Mouse (Mus musculus): ENCODE data around the gene Ptprj.
A peak's percentile ranks its signal among the peaks of the same experiment; 100 is the strongest.

Ptprj gene

GRCm38 (mm10) chr2:90559015-90559687 is 21.3 kb downstream of the Ptprj start:
- DNase-seq = no peak

GRCm38 (mm10) chr2:90558361-90558760 is 22.1 kb downstream of the Ptprj start:
- no peak for DNase-seq

- no peak for DNase-seq
These were observed 22.5 kb downstream of the Ptprj start for GRCm38 (mm10) chr2:90557913-90558312.

- no peak for DNase-seq
These were observed 24.7 kb downstream of the Ptprj start for GRCm38 (mm10) chr2:90555744-90556143.

- no peak for DNase-seq
These were observed 25.6 kb downstream of the Ptprj start for GRCm38 (mm10) chr2:90554806-90555205.

GRCm38 (mm10) chr2:90553861-90554260 is 26.6 kb downstream of the Ptprj start:
- DNase-seq = no peak

- DNase-seq = no peak
These were observed 29.8 kb downstream of the Ptprj start for GRCm38 (mm10) chr2:90550656-90551055.

GRCm38 (mm10) chr2:90548541-90548940 is 31.9 kb downstream of the Ptprj start:
- DNase-seq = peak; percentile 86

- DNase-seq = no peak
These were observed 33.3 kb downstream of the Ptprj start for GRCm38 (mm10) chr2:90547144-90547609.

GRCm38 (mm10) chr2:90545261-90545660 is 35.2 kb downstream of the Ptprj start:
- DNase-seq = peak; percentile 50

- no peak for DNase-seq
These were observed 36.5 kb downstream of the Ptprj start for GRCm38 (mm10) chr2:90543989-90544388.

- no peak for DNase-seq
These were observed 37.2 kb downstream of the Ptprj start for GRCm38 (mm10) chr2:90543106-90543702.

GRCm38 (mm10) chr2:90542656-90543055 is 37.8 kb downstream of the Ptprj start:
- DNase-seq = no peak

- DNase-seq = no peak
These were observed 41.2 kb downstream of the Ptprj start for GRCm38 (mm10) chr2:90539206-90539605.

GRCm38 (mm10) chr2:90537244-90537643 is 43.2 kb downstream of the Ptprj start:
- DNase-seq = no peak

- no peak for DNase-seq
These were observed 43.9 kb downstream of the Ptprj start for GRCm38 (mm10) chr2:90536555-90536954.

- no peak for DNase-seq
These were observed 45.7 kb downstream of the Ptprj start for GRCm38 (mm10) chr2:90534751-90535150.

- no peak for DNase-seq
These were observed 46.5 kb downstream of the Ptprj start for GRCm38 (mm10) chr2:90533944-90534343.

GRCm38 (mm10) chr2:90532095-90532494 is 48.4 kb downstream of the Ptprj start:
- no peak for DNase-seq

- no peak for DNase-seq
These were observed 52.3 kb downstream of the Ptprj start for GRCm38 (mm10) chr2:90528107-90528506.

GRCm38 (mm10) chr2:90526971-90527370 is 53.5 kb downstream of the Ptprj start:
- DNase-seq = no peak

GRCm38 (mm10) chr2:90526564-90526963 is 53.9 kb downstream of the Ptprj start:
- DNase-seq = no peak

- no peak for DNase-seq
These were observed 54.6 kb downstream of the Ptprj start for GRCm38 (mm10) chr2:90525807-90526206.

- DNase-seq = peak; percentile 70
These were observed 58.0 kb downstream of the Ptprj start for GRCm38 (mm10) chr2:90522455-90522854.

GRCm38 (mm10) chr2:90521909-90522308 is 58.5 kb downstream of the Ptprj start:
- no peak for DNase-seq
